Mouse (Mus musculus) midbrain, embryonic 15.5 days (tissue): ENCODE measurements at regions not wholly inside any gene's neighbourhood (a gene's known extent, or its start where the extent isn't known, plus 50 kb on each side); places are given as distances from the start of the nearest gene placed in this dataset.
A peak's percentile ranks its signal among the peaks of the same experiment; 100 is the strongest.

Experiments used
- ATAC-seq: fragments of 200-750 bp; cut with Nextera tagmentation; replicated peaks from 2 replicates; pipeline ENCODE4 v1.8.0; 2017; ENCODE audit warnings: moderate TSS enrichment
- H3K27ac ChIP-seq: fragments of 300-500 bp; sonication (generic); 2 replicates; pipeline ENCODE4 v1.5.1; 2015; ENCODE audit warnings: mild to moderate bottlenecking, inconsistent platforms
- H3K27me3 ChIP-seq: fragments of 300-500 bp; sonication (generic); replicated peaks from 2 replicates; pipeline ENCODE4 v1.6.1; 2015; ENCODE audit warnings: inconsistent platforms
- H3K36me3 ChIP-seq: fragments of 300-500 bp; sonication (generic); replicated peaks from 2 replicates; pipeline ENCODE4 v1.6.1; 2015; ENCODE audit warnings: inconsistent platforms
- H3K4me1 ChIP-seq: fragments of 300-500 bp; sonication (generic); 2 replicates; pipeline ENCODE4 v1.6.1; 2015; ENCODE audit warnings: inconsistent platforms
- H3K4me2 ChIP-seq: fragments of 300-500 bp; sonication (generic); 2 replicates; pipeline ENCODE4 v1.6.1; 2015; ENCODE audit warnings: inconsistent platforms, mild to moderate bottlenecking, moderate library complexity
- H3K4me3 ChIP-seq: fragments of 300-500 bp; sonication (generic); 2 replicates; pipeline ENCODE4 v1.5.1; 2015; ENCODE audit warnings: mild to moderate bottlenecking, inconsistent platforms
- H3K9ac ChIP-seq: fragments of 300-500 bp; sonication (generic); 2 replicates; pipeline ENCODE4 v1.6.1; 2015; ENCODE audit warnings: mild to moderate bottlenecking, inconsistent platforms
- H3K9me3 ChIP-seq: fragments of 300-500 bp; sonication (generic); 2 replicates; pipeline ENCODE4 v1.6.1; 2016; ENCODE audit warnings: inconsistent platforms
- WGBS: fragments of 180-500 bp; shearing (Covaris S2); methylation state at CpG from one replicate; pipeline ENCODE4 v1.1.7; 2015; ENCODE audit warnings: mixed read lengths; 5-methylcytosine and 5-hydroxymethylcytosine counted together

GRCm38 (mm10) chr12:56046050-56046449, 209.9 kb downstream of the Brms1l start:
- no peaks in the 10 kb centered on the region for H3K4me1 ChIP-seq
- H3K9ac ChIP-seq: no peak overlapping the region
- no peak overlapping the region for H3K4me3 ChIP-seq
- no peak overlapping the region for H3K4me2 ChIP-seq
- H3K27ac ChIP-seq: no peak overlapping the region
- no peaks in the 10 kb centered on the region; the same call in 1 of the 2 replicates for H3K9me3 ChIP-seq
- no peaks in the 10 kb centered on the region for H3K36me3 ChIP-seq
- H3K27me3 ChIP-seq: no peaks in the 10 kb centered on the region
- 91% methylated on average over 3 of the region's 3 CpGs for WGBS
- ATAC-seq: no peak

GRCm38 (mm10) chr12:56020954-56021514, 184.9 kb downstream of the Brms1l start:
- Histone ChIP-seq H3K27ac (peak overlapping the region; percentile 59), H3K27me3 (no peaks in the 10 kb centered on the region), H3K9me3 (no peaks in the 10 kb centered on the region), H3K4me1 (peaks cover 10% of the 10 kb centered on the region; the same call in 1 of the 2 replicates), H3K36me3 (no peaks in the 10 kb centered on the region), H3K9ac (no peak overlapping the region), H3K4me3 (no peak overlapping the region), H3K4me2 (no peak overlapping the region)
- WGBS: 3% methylated on average over 7 of the region's 7 CpGs
- peak; percentile 71 for ATAC-seq

DNA sequence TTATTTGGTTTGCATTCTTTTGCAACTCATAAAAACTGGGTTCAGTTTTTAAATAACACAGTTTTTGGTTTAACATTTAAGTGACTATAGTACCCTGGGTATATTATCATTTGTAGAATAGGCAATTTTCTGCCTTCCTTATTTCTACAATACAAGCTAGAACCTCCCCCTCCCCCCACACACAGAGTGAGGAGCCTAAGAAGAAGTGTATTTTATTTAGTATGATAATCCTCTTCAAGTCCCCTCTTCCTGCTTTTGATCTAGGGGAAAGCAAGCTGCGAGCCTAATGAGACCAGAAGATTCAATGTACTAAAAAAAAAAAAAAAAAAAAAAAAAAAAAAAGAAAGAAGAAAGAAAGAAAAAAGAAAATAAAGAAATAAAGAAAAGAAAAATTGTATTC, 184.4 kb downstream of the Brms1l start:
- H3K4me2 ChIP-seq: no peak overlapping the region
- H3K4me1 ChIP-seq: peaks cover 10% of the 10 kb centered on the region; the same call in 1 of the 2 replicates
- no peak overlapping the region for H3K27ac ChIP-seq
- 0% methylated on average over 1 of the region's 1 CpGs for WGBS
- no peak overlapping the region for H3K4me3 ChIP-seq
- no peaks in the 10 kb centered on the region for H3K9me3 ChIP-seq
- H3K27me3 ChIP-seq: no peaks in the 10 kb centered on the region
- peak; percentile 69; the same call in 1 of the 2 replicates for ATAC-seq
- no peaks in the 10 kb centered on the region for H3K36me3 ChIP-seq
- H3K9ac ChIP-seq: no peak overlapping the region

GRCm38 (mm10) chr12:56009976-56010375, 173.9 kb downstream of the Brms1l start:
- Histone ChIP-seq H3K27ac (no peak overlapping the region), H3K9me3 (no peaks in the 10 kb centered on the region), H3K4me2 (no peak overlapping the region), H3K4me1 (peaks cover 9% of the 10 kb centered on the region; the same call in 1 of the 2 replicates), H3K4me3 (no peak overlapping the region), H3K27me3 (no peaks in the 10 kb centered on the region), H3K36me3 (no peaks in the 10 kb centered on the region), H3K9ac (no peak overlapping the region)
- ATAC-seq: no peak
- 64% methylated on average over 4 of the region's 4 CpGs for WGBS

- 68% methylated on average over 4 of the region's 4 CpGs for WGBS
- H3K27ac ChIP-seq: no peak overlapping the region
- H3K4me2 ChIP-seq: no peak overlapping the region
- peaks cover 13% of the 10 kb centered on the region; the same call in 1 of the 2 replicates for H3K4me1 ChIP-seq
- no peak overlapping the region for H3K4me3 ChIP-seq
- no peak overlapping the region for H3K9ac ChIP-seq
- H3K27me3 ChIP-seq: no peaks in the 10 kb centered on the region
- ATAC-seq: no peak
- no peaks in the 10 kb centered on the region for H3K36me3 ChIP-seq
- no peaks in the 10 kb centered on the region for H3K9me3 ChIP-seq
These were observed 169.7 kb downstream of the Brms1l start for GRCm38 (mm10) chr12:56005846-56006245.

GRCm38 (mm10) chr12:56005321-56005720, 169.2 kb downstream of the Brms1l start:
- Histone ChIP-seq H3K4me1 (peaks cover 13% of the 10 kb centered on the region; the same call in 1 of the 2 replicates), H3K9ac (no peak overlapping the region), H3K27ac (no peak overlapping the region), H3K4me2 (no peak overlapping the region), H3K4me3 (no peak overlapping the region), H3K36me3 (no peaks in the 10 kb centered on the region), H3K27me3 (no peaks in the 10 kb centered on the region), H3K9me3 (no peaks in the 10 kb centered on the region)
- no peak for ATAC-seq
- 8% methylated on average over 6 of the region's 6 CpGs for WGBS

DNA sequence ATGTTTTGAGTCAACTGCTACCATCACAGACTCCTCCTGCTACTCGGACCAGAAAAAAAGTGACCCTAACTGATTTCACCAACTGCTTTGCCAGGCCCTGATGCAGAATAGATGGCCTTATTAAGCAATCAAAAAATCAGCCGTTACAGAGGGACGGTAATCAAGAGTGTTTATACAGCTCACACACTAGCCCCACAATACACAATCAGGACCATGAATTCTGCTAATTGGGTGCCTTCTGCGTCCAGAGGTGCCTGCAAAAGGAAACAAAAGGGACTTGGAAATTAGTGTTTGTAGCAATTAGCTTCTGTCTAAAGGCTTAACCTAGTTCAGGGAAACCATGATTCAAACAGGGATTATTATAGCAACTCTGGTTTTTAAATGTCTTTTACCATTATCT, 168.4 kb downstream of the Brms1l start:
- no peak overlapping the region for H3K9ac ChIP-seq
- no peak overlapping the region for H3K4me2 ChIP-seq
- 0 out of 2 replicates have a peak, but pooled peaks have one; percentile 16 for ATAC-seq
- no peaks in the 10 kb centered on the region for H3K27me3 ChIP-seq
- no peak overlapping the region for H3K4me3 ChIP-seq
- 17% methylated on average over 4 of the region's 4 CpGs for WGBS
- no peaks in the 10 kb centered on the region for H3K9me3 ChIP-seq
- no peaks in the 10 kb centered on the region for H3K36me3 ChIP-seq
- H3K4me1 ChIP-seq: peaks cover 13% of the 10 kb centered on the region; the same call in 1 of the 2 replicates
- H3K27ac ChIP-seq: no peak overlapping the region

- ATAC-seq: no peak
- no peak overlapping the region for H3K27ac ChIP-seq
- WGBS: 68% methylated on average over 8 of the region's 8 CpGs
- no peaks in the 10 kb centered on the region for H3K9me3 ChIP-seq
- no peak overlapping the region for H3K4me3 ChIP-seq
- H3K9ac ChIP-seq: no peak overlapping the region
- no peaks in the 10 kb centered on the region for H3K36me3 ChIP-seq
- H3K4me1 ChIP-seq: peaks cover 13% of the 10 kb centered on the region; the same call in 1 of the 2 replicates
- H3K27me3 ChIP-seq: no peaks in the 10 kb centered on the region
- no peak overlapping the region for H3K4me2 ChIP-seq
These were observed 167.4 kb downstream of the Brms1l start for GRCm38 (mm10) chr12:56003561-56003960.

GRCm38 (mm10) chr12:55996585-55997377, 160.7 kb downstream of the Brms1l start:
- Histone ChIP-seq H3K27ac (no peak overlapping the region), H3K9ac (no peak overlapping the region), H3K27me3 (no peaks in the 10 kb centered on the region), H3K4me1 (no peaks in the 10 kb centered on the region), H3K4me2 (no peak overlapping the region), H3K9me3 (no peaks in the 10 kb centered on the region), H3K36me3 (no peaks in the 10 kb centered on the region), H3K4me3 (no peak overlapping the region)
- ATAC-seq: no peak
- 37% methylated on average over 3 of the region's 3 CpGs for WGBS

GRCm38 (mm10) chr12:55983565-55984351, 147.6 kb downstream of the Brms1l start:
- H3K27me3 ChIP-seq: no peaks in the 10 kb centered on the region
- no peaks in the 10 kb centered on the region for H3K36me3 ChIP-seq
- H3K4me1 ChIP-seq: peaks cover 15% of the 10 kb centered on the region
- H3K4me2 ChIP-seq: peak overlapping the region; percentile 43
- H3K9ac ChIP-seq: no peak overlapping the region
- ATAC-seq: peak; percentile 86
- H3K4me3 ChIP-seq: no peak overlapping the region
- H3K27ac ChIP-seq: peak overlapping the region; percentile 68
- H3K9me3 ChIP-seq: no peaks in the 10 kb centered on the region
- 10% methylated on average over 11 of the region's 11 CpGs for WGBS

DNA sequence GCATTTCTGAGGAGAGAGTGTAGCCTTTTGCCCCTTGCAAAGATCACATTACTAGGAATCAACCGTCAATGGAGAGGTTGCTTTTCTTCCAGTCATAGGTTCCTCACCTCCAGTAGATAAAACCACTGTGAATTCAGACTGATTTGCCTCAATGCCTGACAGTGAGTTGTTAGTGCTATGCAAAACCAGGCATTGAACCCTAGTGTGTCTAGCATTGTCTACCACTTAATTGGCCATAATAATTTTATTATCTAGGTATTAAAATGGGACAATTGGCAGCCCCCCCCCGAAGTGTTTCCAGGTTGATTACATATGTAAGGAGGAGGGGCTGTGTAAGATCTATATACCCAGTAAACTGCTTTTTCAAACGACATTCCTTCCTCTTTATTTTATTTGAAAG, 147.0 kb downstream of the Brms1l start:
- H3K27me3 ChIP-seq: no peaks in the 10 kb centered on the region
- WGBS: 11% methylated on average over 3 of the region's 3 CpGs
- peak overlapping the region; percentile 43; the same call in 1 of the 2 replicates for H3K4me2 ChIP-seq
- no peak overlapping the region for H3K4me3 ChIP-seq
- H3K9ac ChIP-seq: no peak overlapping the region
- H3K27ac ChIP-seq: peak overlapping the region; percentile 68; the same call in 1 of the 2 replicates
- H3K36me3 ChIP-seq: no peaks in the 10 kb centered on the region
- peaks cover 15% of the 10 kb centered on the region for H3K4me1 ChIP-seq
- no peaks in the 10 kb centered on the region for H3K9me3 ChIP-seq
- ATAC-seq: peak; percentile 22; the same call in 1 of the 2 replicates

DNA sequence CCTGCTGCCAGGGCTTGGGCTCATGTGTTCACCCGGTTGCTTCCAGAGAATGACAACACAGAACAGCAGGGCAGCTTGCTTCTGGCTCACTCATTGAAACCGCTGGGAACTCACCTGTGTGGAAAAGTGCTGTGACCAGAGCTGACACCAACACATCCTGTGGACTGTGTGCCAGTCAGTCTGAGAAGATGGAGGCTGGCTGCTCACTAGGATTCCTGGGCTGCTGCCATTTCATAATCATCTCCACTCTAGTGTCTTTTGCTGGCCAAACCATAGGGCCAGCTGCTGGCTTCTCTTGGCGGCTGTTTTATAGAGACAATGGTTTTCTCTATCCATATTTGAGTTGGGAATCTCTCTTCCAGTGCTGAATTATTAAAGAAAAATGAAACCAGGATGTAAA, 138.1 kb downstream of the Brms1l start:
- no peaks in the 10 kb centered on the region for H3K9me3 ChIP-seq
- no peaks in the 10 kb centered on the region for H3K27me3 ChIP-seq
- H3K27ac ChIP-seq: no peak overlapping the region
- no peaks in the 10 kb centered on the region for H3K4me1 ChIP-seq
- 86% methylated on average over 3 of the region's 3 CpGs for WGBS
- no peak overlapping the region for H3K4me2 ChIP-seq
- ATAC-seq: no peak
- H3K9ac ChIP-seq: no peak overlapping the region
- no peaks in the 10 kb centered on the region for H3K36me3 ChIP-seq
- H3K4me3 ChIP-seq: no peak overlapping the region
